Mouse (Mus musculus): Measurements from ENCODE around the gene Prrt3.
A peak's percentile ranks its signal among the peaks of the same experiment; 100 is the strongest.

GRCm38 (mm10) chr6:113501388-113502084 lies at the start of gene Prrt3:
- TF ChIP-seq CTCF (IDR thresholded peaks at IDR 0.05; ENCODE audit: insufficient read depth, low read depth, low read length) (no peak), POLR2A (IDR thresholded peaks at IDR 0.05; ENCODE audit: insufficient read depth, low read depth, low read length) (peak; percentile 58; the same call in 1 of the 2 replicates)

Measured in olfactory bulb, adult 2 months (tissue).